Comparison of ENCODE assay signal across 10 mouse cellular contexts in genomic region chr16:33195686-33196313, GRCm38 (mm10). TPM values are rescaled to one million over a fixed set of nuclear protein-coding genes. Genes with fewer than 3 reads are reported as not detected.
DNase-seq lines count a peak whose midpoint lies in the region; ATAC-seq and TF ChIP-seq lines count a peak whose summit lies in the region.
"Had no signal": no experiment of that assay in that cellular context is flagged by ENCODE, and none has a peak within 500 bp of the region (broad histone marks: within the 10 kb centered on the region; RNA-seq: fewer than 3 reads in every experiment).

No protein-coding gene starts in this region.

- 54% methylated on average over 4 of the region's 5 CpGs for WGBS in intestine, postnatal 0 days

- H3K4me2 ChIP-seq in intestine, postnatal 0 days (replicated peaks; ENCODE audit: low read depth): no peak overlapping the region
- H3K4me2 ChIP-seq: limb, embryonic 15.5 days had no signal

- H3K4me3 ChIP-seq in intestine, postnatal 0 days (ENCODE audit: low read depth, low read length): no peak overlapping the region
- H3K4me3 ChIP-seq: limb, embryonic 15.5 days had no signal

- peak; percentile 44 for DNase-seq in heart, postnatal 4 days
- no peak for DNase-seq in heart, adult 18-20 months
- DNase-seq in 416B (ENCODE audit: low read depth): peak; percentile 81
- peak; percentile 24 for DNase-seq in MEL-GATA-1-ER (ENCODE audit: extremely low read depth, low read depth)
- no peak for DNase-seq in gastrocnemius, postnatal 25 days
- DNase-seq in ovary, postnatal 14 days (ENCODE audit: low spot score): no peak
- DNase-seq in heart, postnatal 25 days (ENCODE audit: low spot score): no peak
- DNase-seq: adrenal gland, postnatal 25 days had no signal

- no peaks in the 10 kb centered on the region for H3K27me3 ChIP-seq in intestine, postnatal 0 days (replicated peaks; ENCODE audit: control insufficient read depth, insufficient read depth, low read length)
- H3K27me3 ChIP-seq: limb, embryonic 15.5 days had no signal

- peak overlapping the region; percentile 58 for H3K27ac ChIP-seq in intestine, postnatal 0 days (ENCODE audit: low read depth, low read length)
- H3K27ac ChIP-seq: limb, embryonic 15.5 days had no signal

- no peaks in the 10 kb centered on the region for H3K9me3 ChIP-seq in intestine, postnatal 0 days (ENCODE audit: control insufficient read depth)
- H3K9me3 ChIP-seq: limb, embryonic 15.5 days had no signal

- peak; percentile 37 for ATAC-seq in intestine, postnatal 0 days

- peak; percentile 79 for TF ChIP-seq CTCF in intestine, postnatal 0 days (IDR thresholded peaks at IDR 0.05; ENCODE audit: low read depth)

- intact Hi-C loops in heart, postnatal 25 days (cut with DNase I): no loop called here

- H3K4me1 ChIP-seq in intestine, postnatal 0 days (replicated peaks; ENCODE audit: control insufficient read depth, insufficient read depth, low read length): no peaks in the 10 kb centered on the region
- H3K4me1 ChIP-seq: limb, embryonic 15.5 days had no signal

- H3K9ac ChIP-seq in intestine, postnatal 0 days (ENCODE audit: low read depth, low read length): no peak overlapping the region
- H3K9ac ChIP-seq: limb, embryonic 15.5 days had no signal

- H3K36me3 ChIP-seq in intestine, postnatal 0 days (ENCODE audit: control insufficient read depth, insufficient read depth): no peaks in the 10 kb centered on the region; the same call in 1 of the 2 replicates

RNA-seq across cellular contexts. Expression of gene Osbpl11, which starts 10.9 kb away (rescaled TPM):
- total RNA-seq in heart, postnatal 4 days (2021): 10 to 100 TPM; 21.9 to 22.4 TPM
- 10 to 100 TPM; 19.0 to 20.6 TPM for total RNA-seq in heart, adult 18-20 months (2021)
- polyA plus RNA-seq in intestine, postnatal 0 days (2015; fragmentation: Nextera tagmentation; extraction: Ambion mirVana): 9.2 and 10.0 TPM in 2 replicates
- total RNA-seq in gastrocnemius, postnatal 25 days (2021): 10 to 100 TPM; 13.8 to 14.5 TPM
- 10 to 100 TPM; 18.3 to 20.4 TPM for total RNA-seq in heart, postnatal 25 days (2021)

RNA-seq across cellular contexts. Expression of gene Snx4, which starts 55.4 kb away (rescaled TPM):
- 10 to 100 TPM; 52.6 to 56.7 TPM for total RNA-seq in heart, postnatal 4 days (2021)
- 10 to 100 TPM; 23.1 to 24.6 TPM for total RNA-seq in heart, adult 18-20 months (2021)
- polyA plus RNA-seq in intestine, postnatal 0 days (2015; fragmentation: Nextera tagmentation; extraction: Ambion mirVana): 103 and 105 TPM in 2 replicates
- 10 to 100 TPM; 12.6 to 12.7 TPM for total RNA-seq in gastrocnemius, postnatal 25 days (2021)
- 10 to 100 TPM; 24.0 to 25.6 TPM for total RNA-seq in heart, postnatal 25 days (2021)

Comparison
In these comparisons a context has a peak if more than half of its experiments do, and no peak if none do; other contexts are left out.
1. DNase-seq: peak in heart, postnatal 4 days (single experiment), 416B (single experiment) and MEL-GATA-1-ER (single experiment); none in heart, adult 18-20 months (0 of 2), gastrocnemius, postnatal 25 days (single experiment), ovary, postnatal 14 days (single experiment) and heart, postnatal 25 days (single experiment).